ENCODE assay signal across 31 mouse cellular contexts in the genomic region with DNA sequence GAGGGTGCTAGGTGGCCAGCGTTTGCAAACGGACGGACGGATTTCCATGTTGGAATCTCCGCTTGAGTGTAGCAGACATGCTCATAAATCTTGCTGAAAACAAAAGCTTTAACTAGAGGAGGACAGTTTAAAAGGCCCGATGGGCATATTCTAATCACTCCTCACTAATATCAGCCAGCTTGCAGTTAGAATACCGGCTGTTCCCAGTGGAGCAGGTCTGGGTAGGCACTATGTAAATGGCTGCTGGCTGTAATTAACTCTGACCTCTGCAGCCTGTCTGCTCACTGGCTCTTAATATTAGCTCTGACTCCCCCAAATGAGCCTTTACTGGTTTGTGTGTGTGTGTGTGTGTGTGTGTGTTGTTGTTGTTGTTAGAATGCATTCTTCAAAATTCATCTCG.
DNase-seq lines count a peak whose midpoint lies in the region; ATAC-seq and TF ChIP-seq lines count a peak whose summit lies in the region.
"Had no signal": no experiment of that assay in that cellular context is flagged by ENCODE, and none has a peak within 500 bp of the region (broad histone marks: within the 10 kb centered on the region; RNA-seq: fewer than 3 reads in every experiment).

No protein-coding gene starts in this region.

- no peaks in the 10 kb centered on the region for H3K36me3 ChIP-seq in kidney, adult 2 months (ENCODE audit: control insufficient read depth, insufficient read depth, low read length)
- H3K36me3 ChIP-seq in midbrain, postnatal 0 days (ENCODE audit: insufficient read depth, low read length) = no peaks in the 10 kb centered on the region
- H3K36me3 ChIP-seq in midbrain, embryonic 11.5 days (ENCODE audit: control insufficient read depth, insufficient read depth, low read length) = no peaks in the 10 kb centered on the region
- H3K36me3 ChIP-seq in hindbrain, postnatal 0 days (ENCODE audit: insufficient read depth, low read length) = no peaks in the 10 kb centered on the region
- no peaks in the 10 kb centered on the region for H3K36me3 ChIP-seq in neural tube, embryonic 15.5 days
- H3K36me3 ChIP-seq: heart, embryonic 10.5 days; limb, embryonic 15.5 days; liver, embryonic 13.5 days had no signal

- TF ChIP-seq POLR2A in kidney, adult 2 months (IDR thresholded peaks at IDR 0.05; ENCODE audit: low read depth, low read length) = no peak

- DNase-seq in kidney, adult 2 months = peak; percentile 7
- DNase-seq in kidney, adult 18-20 months = no peak
- DNase-seq in midbrain, postnatal 0 days (ENCODE audit: low spot score) = peak; percentile 42
- DNase-seq in midbrain, embryonic 11.5 days (ENCODE audit: low spot score, missing footprints) = no peak
- peak; percentile 45 for DNase-seq in hindbrain, postnatal 0 days (ENCODE audit: low spot score)
- DNase-seq in layer of hippocampus, adult 9-11 months = no peak
- DNase-seq in spleen, adult 18-20 months = no peak
- DNase-seq: adrenal gland, postnatal 36 days; cerebellum, adult 2 months; cerebellum, postnatal 14 days; gastrocnemius, postnatal 14 days; heart, adult 11 months; heart, postnatal 36 days; kidney, postnatal 4 days; layer of hippocampus, postnatal 36 days; left cerebral cortex, postnatal 4 days; liver, embryonic 13.5 days; lung, adult 18-20 months; lung, postnatal 4 days; right cerebral cortex, adult 18-20 months; thymus, adult 18-20 months; thymus, postnatal 25 days had no signal

- no peaks in the 10 kb centered on the region for H3K27me3 ChIP-seq in kidney, adult 2 months (replicated peaks; ENCODE audit: control insufficient read depth, insufficient read depth, low read length)
- H3K27me3 ChIP-seq in midbrain, postnatal 0 days (ENCODE audit: insufficient read depth, low read length) = peaks cover 10% of the 10 kb centered on the region; the same call in 1 of the 2 replicates
- peaks cover 48% of the 10 kb centered on the region for H3K27me3 ChIP-seq in midbrain, embryonic 11.5 days (ENCODE audit: control insufficient read depth, insufficient read depth, low read length)
- H3K27me3 ChIP-seq in hindbrain, postnatal 0 days (ENCODE audit: insufficient read depth, low read length) = 0 out of 2 replicates have a peak, but pooled peaks cover 6% of the 10 kb centered on the region
- peaks cover 17% of the 10 kb centered on the region for H3K27me3 ChIP-seq in neural tube, embryonic 15.5 days (replicated peaks)
- H3K27me3 ChIP-seq: liver, embryonic 13.5 days had no signal

- 27% methylated on average over 8 of the region's 8 CpGs for WGBS in kidney, adult 2 months
- WGBS in midbrain, postnatal 0 days = 56% methylated on average over 8 of the region's 8 CpGs
- 83% methylated on average over 8 of the region's 8 CpGs for WGBS in midbrain, embryonic 11.5 days
- 41% methylated on average over 8 of the region's 8 CpGs for WGBS in hindbrain, postnatal 0 days
- 17% methylated on average over 8 of the region's 8 CpGs for WGBS in neural tube, embryonic 15.5 days

- H3K9me3 ChIP-seq in midbrain, postnatal 0 days (ENCODE audit: low read length) = no peaks in the 10 kb centered on the region
- no peaks in the 10 kb centered on the region for H3K9me3 ChIP-seq in midbrain, embryonic 11.5 days (ENCODE audit: control insufficient read depth, low read length)
- H3K9me3 ChIP-seq in hindbrain, postnatal 0 days (ENCODE audit: low read length) = no peaks in the 10 kb centered on the region
- H3K9me3 ChIP-seq in neural tube, embryonic 15.5 days (replicated peaks) = no peaks in the 10 kb centered on the region
- H3K9me3 ChIP-seq: forebrain, embryonic 13.5 days; heart, embryonic 10.5 days; limb, embryonic 15.5 days; liver, embryonic 13.5 days; megakaryocyte, embryonic 14.5 days had no signal

- no peak for TF ChIP-seq CTCF in kidney, adult 2 months (conservative IDR thresholded peaks at IDR 0.05; ENCODE audit: insufficient read depth, insufficient read length, low read depth, low read length)
- TF ChIP-seq CTCF in midbrain, postnatal 0 days (IDR thresholded peaks at IDR 0.05) = no peak
- TF ChIP-seq CTCF in hindbrain, postnatal 0 days (IDR thresholded peaks at IDR 0.05; ENCODE audit: low read depth) = no peak

- no peak overlapping the region for H3K4me2 ChIP-seq in midbrain, postnatal 0 days (ENCODE audit: low read depth, low read length, poor library complexity, severe bottlenecking)
- no peak overlapping the region for H3K4me2 ChIP-seq in midbrain, embryonic 11.5 days
- H3K4me2 ChIP-seq in hindbrain, postnatal 0 days (ENCODE audit: low read depth, low read length) = no peak overlapping the region
- no peak overlapping the region for H3K4me2 ChIP-seq in neural tube, embryonic 15.5 days
- H3K4me2 ChIP-seq: forebrain, embryonic 13.5 days; limb, embryonic 15.5 days; liver, embryonic 13.5 days had no signal

- H3K4me3 ChIP-seq in kidney, adult 2 months (ENCODE audit: insufficient read depth, low read depth, low read length) = no peak overlapping the region
- H3K4me3 ChIP-seq in midbrain, postnatal 0 days (ENCODE audit: low read depth, low read length) = no peak overlapping the region
- H3K4me3 ChIP-seq in midbrain, embryonic 11.5 days (ENCODE audit: low read depth, low read length) = no peak overlapping the region
- H3K4me3 ChIP-seq in hindbrain, postnatal 0 days (ENCODE audit: low read length) = no peak overlapping the region
- H3K4me3 ChIP-seq in neural tube, embryonic 15.5 days (replicated peaks) = no peak overlapping the region
- H3K4me3 ChIP-seq: forebrain, embryonic 13.5 days; heart, embryonic 10.5 days; limb, embryonic 15.5 days; liver, embryonic 13.5 days; megakaryocyte, embryonic 14.5 days had no signal

- H3K4me1 ChIP-seq in kidney, adult 2 months (ENCODE audit: control insufficient read depth, insufficient read depth, low read length) = no peaks in the 10 kb centered on the region
- H3K4me1 ChIP-seq in midbrain, postnatal 0 days (ENCODE audit: insufficient read depth, low read length) = 0 out of 2 replicates have a peak, but pooled peaks cover 2% of the 10 kb centered on the region
- H3K4me1 ChIP-seq in midbrain, embryonic 11.5 days (ENCODE audit: control insufficient read depth, insufficient read depth, low read length) = peaks cover 17% of the 10 kb centered on the region
- H3K4me1 ChIP-seq in hindbrain, postnatal 0 days (ENCODE audit: insufficient read depth, low read length) = peaks cover 17% of the 10 kb centered on the region; the same call in 1 of the 2 replicates
- peaks cover 51% of the 10 kb centered on the region for H3K4me1 ChIP-seq in neural tube, embryonic 15.5 days
- H3K4me1 ChIP-seq: liver, embryonic 13.5 days; megakaryocyte, embryonic 14.5 days had no signal

- H3K9ac ChIP-seq in midbrain, postnatal 0 days (replicated peaks; ENCODE audit: low read length, poor library complexity, severe bottlenecking) = no peak overlapping the region
- H3K9ac ChIP-seq in midbrain, embryonic 11.5 days (ENCODE audit: low read length) = no peak overlapping the region
- no peak overlapping the region for H3K9ac ChIP-seq in hindbrain, postnatal 0 days (replicated peaks; ENCODE audit: low read length)
- H3K9ac ChIP-seq in neural tube, embryonic 15.5 days (replicated peaks) = no peak overlapping the region
- H3K9ac ChIP-seq: forebrain, embryonic 13.5 days; limb, embryonic 15.5 days; liver, embryonic 13.5 days had no signal

- no peak for ATAC-seq in midbrain, postnatal 0 days (ENCODE audit: low FRiP score)
- ATAC-seq in midbrain, embryonic 11.5 days (ENCODE audit: low FRiP score) = no peak
- ATAC-seq in hindbrain, postnatal 0 days = no peak
- ATAC-seq in neural tube, embryonic 15.5 days (ENCODE audit: low FRiP score) = peak; percentile 49; the same call in 1 of the 2 replicates
- ATAC-seq: CD4-positive, CD25-positive, alpha-beta regulatory T cell, adult 4 months; forebrain, embryonic 13.5 days; intestine, postnatal 0 days; lung, postnatal 0 days had no signal

- no peak overlapping the region for H3K27ac ChIP-seq in kidney, adult 2 months (ENCODE audit: insufficient read depth, low read depth, low read length)
- no peak overlapping the region for H3K27ac ChIP-seq in midbrain, postnatal 0 days (ENCODE audit: low read depth, low read length)
- no peak overlapping the region for H3K27ac ChIP-seq in midbrain, embryonic 11.5 days (ENCODE audit: low read depth, low read length)
- no peak overlapping the region for H3K27ac ChIP-seq in hindbrain, postnatal 0 days
- no peak overlapping the region for H3K27ac ChIP-seq in neural tube, embryonic 15.5 days (replicated peaks)
- H3K27ac ChIP-seq: forebrain, embryonic 13.5 days; heart, embryonic 10.5 days; limb, embryonic 15.5 days; liver, embryonic 13.5 days; stomach, postnatal 0 days had no signal

Comparison
In these comparisons a context has a peak if more than half of its experiments do, and no peak if none do; other contexts are left out.
1. DNase-seq: peak in kidney, adult 2 months (single experiment), midbrain, postnatal 0 days (single experiment) and hindbrain, postnatal 0 days (single experiment); none in kidney, adult 18-20 months (single experiment), midbrain, embryonic 11.5 days (single experiment), layer of hippocampus, adult 9-11 months (single experiment) and spleen, adult 18-20 months (0 of 2).